Mouse (Mus musculus): ENCODE data around the gene Ahcyl2. TPM values are rescaled to one million over a fixed set of nuclear protein-coding genes. Genes with fewer than 3 reads are reported as not detected.

Ahcyl2 gene
- polyA plus RNA-seq, 1 experiment: 0.34 TPM

- Histone ChIP-seq H3K36me3 (ENCODE audit: control insufficient read depth) (peaks cover 24% of the 10 kb centered on the region), H3K4me1 (ENCODE audit: control insufficient read depth) (peaks cover 3% of the 10 kb centered on the region), H3K4me3 (replicated peaks) (no peak overlapping the region), H3K27me3 (ENCODE audit: control insufficient read depth) (no peaks in the 10 kb centered on the region), H3K9me3 (ENCODE audit: control insufficient read depth, low read length) (no peaks in the 10 kb centered on the region)
- TF ChIP-seq TAL1 (IDR thresholded peaks at IDR 0.05; ENCODE audit: low read length) (no peak), GATA1 (IDR thresholded peaks at IDR 0.05; ENCODE audit: low read length) (no peak)
Measured at GRCm38 (mm10) chr6:29901450-29901849, 133.6 kb downstream of the Ahcyl2 start.

GRCm38 (mm10) chr6:29902256-29902655 is 134.4 kb downstream of the Ahcyl2 start:
- peaks cover 19% of the 10 kb centered on the region for H3K36me3 ChIP-seq (ENCODE audit: control insufficient read depth)
- TF ChIP-seq TAL1 (IDR thresholded peaks at IDR 0.05; ENCODE audit: low read length): no peak
- TF ChIP-seq GATA1 (IDR thresholded peaks at IDR 0.05; ENCODE audit: low read length): no peak
- no peak overlapping the region for H3K4me3 ChIP-seq (replicated peaks)

GRCm38 (mm10) chr6:29903343-29903914 is 135.6 kb downstream of the Ahcyl2 start:
- peaks cover 18% of the 10 kb centered on the region for H3K36me3 ChIP-seq (ENCODE audit: control insufficient read depth)
- no peak overlapping the region for H3K4me3 ChIP-seq (replicated peaks)
- TF ChIP-seq GATA1 (IDR thresholded peaks at IDR 0.05; ENCODE audit: low read length) (no peak), TAL1 (IDR thresholded peaks at IDR 0.05; ENCODE audit: low read length) (no peak)
- H3K9me3 ChIP-seq (ENCODE audit: control insufficient read depth, low read length): no peaks in the 10 kb centered on the region
- no peaks in the 10 kb centered on the region for H3K27me3 ChIP-seq (ENCODE audit: control insufficient read depth)
- peaks cover 3% of the 10 kb centered on the region for H3K4me1 ChIP-seq (ENCODE audit: control insufficient read depth)

More at GRCm38 (mm10) chr6:29902256-29902655, 134.4 kb downstream of the Ahcyl2 start:
- no peaks in the 10 kb centered on the region for H3K27me3 ChIP-seq (ENCODE audit: control insufficient read depth)
- H3K4me1 ChIP-seq (ENCODE audit: control insufficient read depth): peaks cover 3% of the 10 kb centered on the region
- no peaks in the 10 kb centered on the region for H3K9me3 ChIP-seq (ENCODE audit: control insufficient read depth, low read length)

GRCm38 (mm10) chr6:29904281-29904680 is 136.5 kb downstream of the Ahcyl2 start:
- H3K36me3 ChIP-seq (ENCODE audit: control insufficient read depth): peaks cover 24% of the 10 kb centered on the region
- TF ChIP-seq GATA1 (IDR thresholded peaks at IDR 0.05; ENCODE audit: low read length): no peak
- TF ChIP-seq TAL1 (IDR thresholded peaks at IDR 0.05; ENCODE audit: low read length): no peak
- no peak overlapping the region for H3K4me3 ChIP-seq (replicated peaks)
- H3K27me3 ChIP-seq (ENCODE audit: control insufficient read depth): no peaks in the 10 kb centered on the region
- H3K9me3 ChIP-seq (ENCODE audit: control insufficient read depth, low read length): no peaks in the 10 kb centered on the region
- peaks cover 3% of the 10 kb centered on the region for H3K4me1 ChIP-seq (ENCODE audit: control insufficient read depth)

- Histone ChIP-seq H3K4me3 (replicated peaks) (no peak overlapping the region), H3K36me3 (ENCODE audit: control insufficient read depth) (peaks cover 14% of the 10 kb centered on the region), H3K9me3 (ENCODE audit: control insufficient read depth, low read length) (no peaks in the 10 kb centered on the region), H3K27me3 (ENCODE audit: control insufficient read depth) (peaks cover 24% of the 10 kb centered on the region), H3K4me1 (ENCODE audit: control insufficient read depth) (no peaks in the 10 kb centered on the region)
- TF ChIP-seq GATA1 (IDR thresholded peaks at IDR 0.05; ENCODE audit: low read length) (no peak), TAL1 (IDR thresholded peaks at IDR 0.05; ENCODE audit: low read length) (no peak)
Measured at GRCm38 (mm10) chr6:29910631-29911030, 142.8 kb downstream of the Ahcyl2 start.

GRCm38 (mm10) chr6:29913673-29914072 is 145.9 kb downstream of the Ahcyl2 start:
- peaks cover 55% of the 10 kb centered on the region for H3K27me3 ChIP-seq (ENCODE audit: control insufficient read depth)
- peaks cover 6% of the 10 kb centered on the region for H3K36me3 ChIP-seq (ENCODE audit: control insufficient read depth)
- TF ChIP-seq TAL1 (IDR thresholded peaks at IDR 0.05; ENCODE audit: low read length): no peak
- TF ChIP-seq GATA1 (IDR thresholded peaks at IDR 0.05; ENCODE audit: low read length): no peak

GRCm38 (mm10) chr6:29914136-29914535 is 146.3 kb downstream of the Ahcyl2 start:
- H3K36me3 ChIP-seq (ENCODE audit: control insufficient read depth): peaks cover 4% of the 10 kb centered on the region
- TF ChIP-seq TAL1 (IDR thresholded peaks at IDR 0.05; ENCODE audit: low read length) (no peak), GATA1 (IDR thresholded peaks at IDR 0.05; ENCODE audit: low read length) (no peak)
- H3K27me3 ChIP-seq (ENCODE audit: control insufficient read depth): peaks cover 59% of the 10 kb centered on the region
- no peak overlapping the region for H3K4me3 ChIP-seq (replicated peaks)
- H3K9me3 ChIP-seq (ENCODE audit: control insufficient read depth, low read length): no peaks in the 10 kb centered on the region
- H3K4me1 ChIP-seq (ENCODE audit: control insufficient read depth): peaks cover 21% of the 10 kb centered on the region

More at GRCm38 (mm10) chr6:29913673-29914072, 145.9 kb downstream of the Ahcyl2 start:
- H3K9me3 ChIP-seq (ENCODE audit: control insufficient read depth, low read length): no peaks in the 10 kb centered on the region
- no peak overlapping the region for H3K4me3 ChIP-seq (replicated peaks)
- H3K4me1 ChIP-seq (ENCODE audit: control insufficient read depth): peaks cover 21% of the 10 kb centered on the region

- H3K9me3 ChIP-seq (ENCODE audit: control insufficient read depth, low read length): no peaks in the 10 kb centered on the region
- H3K4me3 ChIP-seq (replicated peaks): no peak overlapping the region
- TF ChIP-seq GATA1 (IDR thresholded peaks at IDR 0.05; ENCODE audit: low read length) (no peak), TAL1 (IDR thresholded peaks at IDR 0.05; ENCODE audit: low read length) (no peak)
- H3K27me3 ChIP-seq (ENCODE audit: control insufficient read depth): peaks cover 75% of the 10 kb centered on the region
- H3K36me3 ChIP-seq (ENCODE audit: control insufficient read depth): no peaks in the 10 kb centered on the region
- peaks cover 21% of the 10 kb centered on the region for H3K4me1 ChIP-seq (ENCODE audit: control insufficient read depth)
Measured at GRCm38 (mm10) chr6:29915836-29916235, 148.0 kb downstream of the Ahcyl2 start.

GRCm38 (mm10) chr6:29916530-29917382 is 148.9 kb downstream of the Ahcyl2 start, which contains the start of gene Strip2:
TSS of gene Strip2 (plus strand) at chr6:29917012.
- Histone ChIP-seq H3K27me3 (ENCODE audit: control insufficient read depth) (peaks cover 76% of the 10 kb centered on the region), H3K9me3 (ENCODE audit: control insufficient read depth, low read length) (no peaks in the 10 kb centered on the region), H3K4me3 (replicated peaks) (peak within 1 kb of the TSS; percentile 84), H3K4me1 (ENCODE audit: control insufficient read depth) (peaks cover 21% of the 10 kb centered on the region), H3K36me3 (ENCODE audit: control insufficient read depth) (no peaks in the 10 kb centered on the region)
- no peak for TF ChIP-seq GATA1 (IDR thresholded peaks at IDR 0.05; ENCODE audit: low read length)
- no peak for TF ChIP-seq TAL1 (IDR thresholded peaks at IDR 0.05; ENCODE audit: low read length)

Measured in erythroblast, embryonic 14.5 days (primary cell).